Mouse (Mus musculus): ENCODE results near the gene Mansc1. TPM values are rescaled to one million over a fixed set of nuclear protein-coding genes. Genes with fewer than 3 reads are reported as not detected.

Mansc1 gene
- total RNA-seq, 2 experiments from 2014 or later = 7.5 to 7.8 TPM

DNA sequence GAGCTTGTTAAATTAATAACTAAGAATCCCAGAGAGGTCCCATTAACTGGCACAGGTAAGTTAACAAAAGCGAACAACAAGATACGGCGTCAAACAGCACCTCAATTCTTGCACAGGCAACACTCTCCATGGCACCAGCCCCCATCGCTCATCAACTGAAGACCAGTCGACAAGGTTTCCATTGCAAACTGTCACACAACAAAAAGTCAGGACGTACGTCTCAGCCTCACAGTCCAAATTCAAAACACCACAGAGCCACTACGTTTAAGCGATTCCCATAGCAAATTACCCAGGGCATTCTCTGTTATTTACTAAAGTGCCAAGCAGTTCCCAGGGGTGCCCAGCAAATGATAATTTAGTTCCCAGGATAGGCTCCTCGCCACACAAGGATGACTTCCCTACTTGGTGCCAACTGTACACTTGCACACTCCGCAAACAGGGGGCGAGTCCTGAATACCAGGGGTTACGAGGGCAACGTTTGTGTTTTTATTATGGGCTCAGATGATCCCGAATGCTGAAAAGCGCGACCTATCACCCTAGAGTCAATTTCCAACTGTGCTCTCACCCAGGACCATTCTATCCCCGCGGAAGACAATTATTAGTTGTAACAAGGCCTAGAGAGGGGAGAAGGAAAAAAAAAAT lies 66.6 kb downstream of the Mansc1 start:
- intact Hi-C loops (cut with DNase I) = loop anchor here (5.0 to 10.0 kb wide), 4 partner anchors 42 to 111 kb away; no protein-coding TSS in a partner anchor
- no peak for DNase-seq (ENCODE audit: low spot score in 2 of 2)

DNA sequence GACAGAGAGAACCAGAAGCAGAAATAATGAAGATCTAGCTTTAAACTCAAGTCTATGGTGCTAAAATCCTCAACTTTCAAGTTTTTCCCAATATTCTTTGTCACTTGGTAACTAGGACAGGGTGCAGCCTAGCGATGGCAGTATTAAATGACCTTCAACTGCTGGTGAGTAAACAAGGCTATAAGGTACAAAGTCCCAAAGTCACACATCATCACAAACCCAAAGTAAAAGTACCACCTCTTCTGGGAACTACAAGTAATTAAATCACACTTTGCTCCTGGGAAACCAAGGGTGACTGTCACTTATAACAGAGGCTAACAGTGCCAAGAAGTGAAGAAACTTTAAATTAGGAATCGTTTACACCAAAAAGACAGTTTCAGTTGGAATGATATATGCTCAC lies 67.7 kb downstream of the Mansc1 start:
- DNase-seq (ENCODE audit: low spot score in 2 of 2) = no peak
- intact Hi-C loops (cut with DNase I) = loop anchor here (10.0 kb wide), 1 partner anchor 110 kb away; no protein-coding TSS in a partner anchor

DNA sequence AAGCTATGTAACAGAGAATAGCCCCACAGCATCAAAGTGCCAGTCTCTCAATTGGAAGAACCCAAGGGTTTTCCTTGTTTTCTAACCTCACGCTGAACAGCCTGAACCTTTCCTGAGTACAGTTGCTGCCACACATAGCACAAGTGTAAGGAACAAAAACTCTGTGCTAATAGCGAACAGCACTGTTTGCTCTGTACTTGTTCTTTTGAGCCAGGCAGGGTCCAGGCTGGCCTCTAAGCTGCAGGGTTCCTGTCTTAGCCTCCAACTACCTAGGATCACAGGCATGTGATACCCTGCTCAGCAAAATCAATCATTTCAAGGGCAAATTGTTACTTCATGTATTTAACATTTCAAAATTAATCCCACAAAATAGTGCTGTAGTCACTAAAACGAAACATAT lies 72.7 kb downstream of the Mansc1 start:
- intact Hi-C loops (cut with DNase I) = loop anchor here (10.0 kb wide), 1 partner anchor 105 kb away; no protein-coding TSS in a partner anchor
- DNase-seq (ENCODE audit: low spot score in 2 of 2) = no peak

Other genes with a start within 250 kb of the Mansc1 start
- gene Bcl2l14, start 236.2 kb downstream of the Mansc1 start, total RNA-seq (2021) = not detected
- 10 to 100 TPM; 41.5 to 46.1 TPM for gene Lrp6, start 65.5 kb downstream of the Mansc1 start, total RNA-seq (2021)
- gene Borcs5, start 7.0 kb upstream of the Mansc1 start, total RNA-seq (2021) = 10 to 100 TPM; 28.3 to 30.9 TPM
- gene Dusp16, start 160.1 kb upstream of the Mansc1 start, total RNA-seq (2021) = 1 to 10 TPM; 5.4 to 6.0 TPM
- 10 to 100 TPM; 14.2 to 14.6 TPM for gene Crebl2, start 197.7 kb upstream of the Mansc1 start, total RNA-seq (2021)